Mouse (Mus musculus) gastrocnemius, adult 18-20 months (tissue): ENCODE measurements around the gene U2af1l4. TPM values are rescaled to one million over a fixed set of nuclear protein-coding genes. Genes with fewer than 3 reads are reported as not detected.
A peak's percentile ranks its signal among the peaks of the same experiment; 100 is the strongest.

Experiments
- DNase-seq: peaks from one replicate; pipeline ENCODE4 v3.0.0; 2021; ENCODE audit warnings: low spot score
- microRNA-seq: library from miRNA; unstranded; fragments of <30 nt; microRNA quantifications from one replicate; pipeline ENCODE4 v1.2.0, GENCODE M21; 2021
- total RNA-seq, 2 experiments: library from RNA; stranded (reverse); gene quantifications; 2 replicates each; pipeline ENCODE4 v1.2.3; 2021

The U2af1l4 gene
- total RNA-seq, 2 experiments from 2014 or later, result 50.9 to 53.6 TPM

DNA sequence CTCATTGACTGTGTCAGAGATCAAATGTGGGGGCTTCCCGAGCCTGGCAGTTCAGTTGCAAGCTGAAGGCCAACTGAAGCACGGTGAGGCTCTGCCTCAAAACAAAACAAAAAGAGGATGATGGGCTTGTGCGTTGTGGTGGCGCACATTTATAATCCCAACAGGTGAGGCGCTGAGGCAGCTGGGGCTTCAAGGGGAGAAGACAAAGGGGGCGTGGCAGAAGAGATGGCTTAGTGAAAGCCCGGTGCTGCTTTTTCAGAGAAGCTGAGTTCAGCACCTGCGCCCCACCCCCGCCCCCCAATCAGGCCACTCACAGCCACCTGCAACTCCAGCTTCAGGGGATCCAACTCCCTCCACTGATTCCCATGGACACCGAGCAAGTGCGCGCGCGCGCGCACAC, 45.4 kb downstream of the U2af1l4 start:
- no peak for DNase-seq

- DNase-seq, result no peak
Observed at GRCm38 (mm10) chr7:30610043-30610442, 46.9 kb downstream of the U2af1l4 start.

DNA sequence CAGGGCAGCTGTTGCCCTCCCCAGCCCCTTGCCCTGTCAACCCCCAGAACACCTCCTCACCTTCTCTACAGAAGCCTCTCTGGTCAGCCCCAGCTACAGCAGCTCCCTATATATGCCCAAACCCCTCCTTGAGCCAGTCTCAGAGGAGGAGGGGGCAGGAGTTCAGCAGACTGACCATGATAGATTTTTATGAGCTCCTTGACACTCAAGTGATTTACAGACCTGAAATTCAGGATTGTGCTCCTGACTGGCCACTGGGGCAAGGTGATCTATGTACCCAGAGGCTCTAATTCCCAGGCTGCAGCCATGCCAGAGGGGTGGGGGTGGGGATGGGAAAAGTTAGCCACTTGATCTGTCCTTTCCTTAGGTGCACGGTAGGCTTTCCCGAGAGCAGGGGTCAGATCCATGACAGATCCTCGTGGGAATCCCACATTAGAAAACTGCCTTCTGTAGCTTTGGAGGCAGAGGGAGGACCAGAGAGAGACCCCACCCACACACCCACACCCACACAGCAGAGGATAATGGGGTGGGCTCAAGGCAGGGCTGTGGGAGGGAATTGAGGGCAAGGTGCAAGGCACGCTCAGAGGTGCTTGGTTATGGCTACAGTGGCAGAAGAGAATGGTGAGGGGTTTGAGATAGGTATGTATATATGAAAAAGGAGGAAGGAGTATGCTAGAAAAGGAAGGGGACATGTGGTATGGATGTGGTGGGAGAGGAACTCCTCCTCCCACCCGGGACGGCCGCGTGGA, 49.7 kb downstream of the U2af1l4 start, which contains the start of gene Upk1a:
Gene Upk1a, minus strand, starts transcription at position 194 of the 749 bp plus-strand sequence.
- DNase-seq, result no peak

GRCm38 (mm10) chr7:30613529-30614112, 50.5 kb downstream of the U2af1l4 start:
- peak; percentile 58 for DNase-seq

DNA sequence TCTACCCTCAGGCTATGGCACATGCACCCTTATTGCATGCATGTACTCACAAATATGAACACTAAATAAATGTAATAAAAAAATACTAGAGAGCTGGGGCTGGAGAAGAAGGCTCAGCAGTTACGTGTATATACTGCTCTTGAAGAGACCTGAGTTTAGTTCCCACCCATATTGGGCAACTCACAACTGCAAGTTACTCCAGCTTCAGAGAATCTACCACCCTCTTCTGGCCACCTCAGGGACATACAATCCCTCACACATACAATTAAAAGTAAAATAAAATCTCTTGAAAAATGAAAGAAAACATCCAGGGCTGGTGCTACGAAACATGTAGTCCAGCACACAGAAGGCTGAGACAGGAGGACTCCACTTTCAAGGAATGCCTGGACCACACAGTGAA, 51.4 kb downstream of the U2af1l4 start:
- no peak for DNase-seq

Small RNA genes lying within 50 kb of the gene (microRNA-seq; reads per million reads assigned to microRNA genes)
- gene Gm38670 (1.7 reads per million), gene Mir3569 (not detected)

Other genes starting within 250 kb of the U2af1l4 start
- 1 to 10 TPM; 2.0 to 2.1 TPM for gene Syne4, start 248.5 kb upstream of the U2af1l4 start, total RNA-seq
- gene E130208F15Rik, start 241.6 kb upstream of the U2af1l4 start, total RNA-seq, result under 1 TPM; 0.59 TPM
- 1 to 10 TPM; 6.5 to 7.6 TPM for gene Sdhaf1, start 239.4 kb upstream of the U2af1l4 start, total RNA-seq
- gene Lrfn3, start 200.5 kb upstream of the U2af1l4 start, total RNA-seq, result 1 to 10 TPM; 4.7 to 5.3 TPM
- gene Tyrobp, start 149.5 kb upstream of the U2af1l4 start, total RNA-seq, result 1 to 10 TPM; 3.3 to 6.3 TPM
- gene Hcst, start 143.4 kb upstream of the U2af1l4 start, total RNA-seq, result not detected
- under 1 TPM in 1 of 2 experiments, not detected in 1; 0.11 TPM for gene Nfkbid, start 141.6 kb upstream of the U2af1l4 start, total RNA-seq
- 1 to 10 TPM in 1 of 2 experiments, under 1 TPM in 1; 0.82 to 1.4 TPM for gene Aplp1, start 117.8 kb upstream of the U2af1l4 start, total RNA-seq
- not detected for gene Kirrel2, start 105.6 kb upstream of the U2af1l4 start, total RNA-seq
- not detected for gene Nphs1, start 105.0 kb upstream of the U2af1l4 start, total RNA-seq
- gene Prodh2, start 69.7 kb upstream of the U2af1l4 start, total RNA-seq, result not detected
- gene Arhgap33, start 28.2 kb upstream of the U2af1l4 start, total RNA-seq, result under 1 TPM; 0.27 to 0.47 TPM
- gene Hspb6, start 11.1 kb upstream of the U2af1l4 start, total RNA-seq, result 1,000 to 10,000 TPM; 1,641 to 2,096 TPM
- gene Proser3, start 11.0 kb upstream of the U2af1l4 start, total RNA-seq, result 1 to 10 TPM; 5.1 to 8.0 TPM
- gene Lin37, start 3.5 kb upstream of the U2af1l4 start, total RNA-seq, result 1 to 10 TPM; 8.7 to 9.0 TPM
- 1 to 10 TPM; 1.0 to 1.3 TPM for gene Gm49396, start within 50 bp of the U2af1l4 start, total RNA-seq
- 100 to 1,000 TPM; 122 to 132 TPM for gene Psenen, start 326 bp downstream of the U2af1l4 start, total RNA-seq
- gene Igflr1, start 2.1 kb downstream of the U2af1l4 start, total RNA-seq, result 1 to 10 TPM in 1 of 2 experiments, under 1 TPM in 1; 0.82 to 1.4 TPM
- 10 to 100 TPM; 12.5 to 12.9 TPM for gene Kmt2b, start 25.4 kb downstream of the U2af1l4 start, total RNA-seq
- not detected for gene Zbtb32, start 35.6 kb downstream of the U2af1l4 start, total RNA-seq
- gene Upk1a, start 49.5 kb downstream of the U2af1l4 start, total RNA-seq, result not detected
- gene Cox6b1, start 62.9 kb downstream of the U2af1l4 start, total RNA-seq, result 1,000 to 10,000 TPM; 2,016 to 2,070 TPM
- not detected for gene Etv2, start 72.6 kb downstream of the U2af1l4 start, total RNA-seq
- gene Rbm42, start 87.0 kb downstream of the U2af1l4 start, total RNA-seq, result 10 to 100 TPM; 37.6 to 40.7 TPM
- 1 to 10 TPM; 2.6 to 3.8 TPM for gene Haus5, start 101.7 kb downstream of the U2af1l4 start, total RNA-seq
- 1 to 10 TPM; 2.8 to 3.9 TPM for gene Pmis2, start 108.3 kb downstream of the U2af1l4 start, total RNA-seq
- not detected for gene 2200002J24Rik, start 135.6 kb downstream of the U2af1l4 start, total RNA-seq
- gene Atp4a, start 148.9 kb downstream of the U2af1l4 start, total RNA-seq, result under 1 TPM in 1 of 2 experiments, not detected in 1; 0.07 TPM
- 100 to 1,000 TPM; 215 to 233 TPM for gene Tmem147, start 166.2 kb downstream of the U2af1l4 start, total RNA-seq
- not detected for gene Gapdhs, start 180.4 kb downstream of the U2af1l4 start, total RNA-seq
- gene Sbsn, start 188.2 kb downstream of the U2af1l4 start, total RNA-seq, result 1 to 10 TPM; 2.8 to 4.9 TPM
- under 1 TPM; 0.46 to 0.97 TPM for gene Dmkn, start 200.5 kb downstream of the U2af1l4 start, total RNA-seq
- 1 to 10 TPM in 1 of 2 experiments, not detected in 1; 2.1 TPM for gene Krtdap, start 224.6 kb downstream of the U2af1l4 start, total RNA-seq